Mouse (Mus musculus) right cerebral cortex, adult 18-20 months (tissue): ENCODE measurements at regions not wholly inside any gene's neighbourhood (a gene's known extent, or its start where the extent isn't known, plus 50 kb on each side); places are given as distances from the start of the nearest gene placed in this dataset.

ENCODE experiments used
- DNase-seq: peaks from one replicate; pipeline ENCODE4 v3.0.0; 2022; ENCODE audit warnings: mixed read lengths

GRCm38 (mm10) chr6:100475341-100475955 lies 188.2 kb upstream of the Rybp start:
- DNase-seq, result no peak

DNA sequence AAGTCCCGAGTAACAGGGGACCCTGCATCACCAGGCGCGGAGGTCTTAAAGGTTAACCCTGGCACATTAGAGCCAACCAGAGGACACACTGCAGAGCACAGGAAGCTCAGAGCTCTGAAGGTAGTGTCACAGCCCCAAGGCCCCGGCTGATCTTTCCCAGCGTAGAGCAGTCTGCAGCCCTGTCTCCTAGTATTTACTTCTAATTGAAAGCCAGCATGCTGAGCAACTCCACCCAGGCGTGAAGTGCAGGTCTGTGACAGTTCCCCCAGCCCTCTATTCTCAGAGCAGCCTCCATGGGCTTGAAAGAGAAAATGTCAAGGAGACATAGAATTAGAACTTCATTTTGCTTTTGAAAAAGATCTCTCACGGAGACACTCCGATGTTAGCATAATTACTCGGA lies 187.0 kb upstream of the Rybp start:
- DNase-seq, result no peak

GRCm38 (mm10) chr6:100470071-100470470 lies 182.8 kb upstream of the Rybp start:
- no peak for DNase-seq

- no peak for DNase-seq
These were observed 175.5 kb upstream of the Rybp start for GRCm38 (mm10) chr6:100462757-100463156.

- no peak for DNase-seq
These were observed 166.1 kb upstream of the Rybp start for GRCm38 (mm10) chr6:100453401-100453800.

- no peak for DNase-seq
These were observed 165.1 kb upstream of the Rybp start for GRCm38 (mm10) chr6:100452097-100453002.

- DNase-seq, result no peak
These were observed 162.8 kb upstream of the Rybp start for GRCm38 (mm10) chr6:100450108-100450507.

DNA sequence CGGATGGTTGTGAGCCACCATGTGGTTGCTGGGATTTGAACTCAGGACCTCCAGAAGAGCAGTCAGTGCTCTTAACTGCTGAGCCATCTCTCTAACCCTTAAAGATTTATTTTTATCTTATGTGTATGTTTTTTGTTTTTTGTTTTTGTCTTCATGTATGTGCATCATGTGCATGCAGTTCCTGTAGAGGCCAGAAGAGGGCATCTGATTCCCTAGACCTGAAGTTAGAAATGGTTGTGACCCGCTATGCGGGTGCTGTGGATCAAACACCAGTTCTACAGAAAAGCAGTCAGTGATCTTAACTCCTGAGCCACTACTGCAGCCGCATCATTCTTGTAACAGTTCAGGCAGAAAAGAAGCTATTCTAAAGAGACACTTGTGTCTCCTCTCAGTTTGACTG lies 161.8 kb upstream of the Rybp start:
- no peak for DNase-seq

DNA sequence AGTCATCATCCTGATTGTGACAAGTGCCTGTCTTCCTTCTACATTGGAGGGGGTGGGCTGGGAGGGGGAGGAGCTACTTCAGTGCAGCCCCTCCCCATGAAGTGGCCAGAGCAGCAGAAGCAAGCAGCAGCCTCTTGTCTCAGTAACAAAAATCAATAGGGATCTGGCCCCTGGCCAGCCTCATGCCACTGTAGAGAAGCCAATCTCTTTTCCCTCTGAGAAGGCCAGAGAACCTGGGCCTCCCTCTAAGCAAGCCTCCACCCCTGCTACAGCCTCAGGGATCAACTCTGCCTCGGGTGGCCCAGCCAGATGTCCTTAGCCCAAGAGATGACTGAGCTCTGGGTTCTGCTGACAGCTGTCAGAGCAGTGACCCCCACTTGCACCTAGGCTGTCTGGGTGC lies 159.9 kb upstream of the Rybp start:
- DNase-seq, result no peak

DNA sequence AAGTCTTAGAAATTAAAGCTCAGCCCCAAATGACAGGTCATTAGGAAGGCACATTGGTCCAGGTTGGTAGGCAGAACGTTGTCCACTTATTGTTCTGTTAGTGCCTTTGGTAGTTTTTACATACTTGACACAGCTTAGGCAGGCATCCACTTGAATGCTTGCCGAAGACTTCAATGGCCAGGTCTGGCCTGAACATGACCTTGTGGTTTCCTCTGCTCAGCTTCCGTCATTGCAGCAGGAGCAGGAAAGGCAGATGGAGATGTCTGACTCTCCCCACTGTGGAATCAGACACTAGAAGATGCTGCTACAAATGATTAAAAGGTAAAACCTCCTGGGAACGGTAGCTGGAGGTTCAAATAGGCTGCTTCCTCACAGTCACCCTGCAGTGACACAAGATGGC lies 159.5 kb upstream of the Rybp start:
- no peak for DNase-seq

GRCm38 (mm10) chr6:100439071-100439737 lies 151.9 kb upstream of the Rybp start:
- peak; percentile 48 for DNase-seq

GRCm38 (mm10) chr6:100438511-100438991 lies 151.3 kb upstream of the Rybp start:
- DNase-seq, result peak; percentile 62

- DNase-seq, result no peak
These were observed 150.7 kb upstream of the Rybp start for GRCm38 (mm10) chr6:100437980-100438379.

- DNase-seq, result no peak
These were observed 149.2 kb upstream of the Rybp start for GRCm38 (mm10) chr6:100436507-100436906.

- DNase-seq, result no peak
These were observed 147.9 kb upstream of the Rybp start for GRCm38 (mm10) chr6:100435222-100435621.

DNA sequence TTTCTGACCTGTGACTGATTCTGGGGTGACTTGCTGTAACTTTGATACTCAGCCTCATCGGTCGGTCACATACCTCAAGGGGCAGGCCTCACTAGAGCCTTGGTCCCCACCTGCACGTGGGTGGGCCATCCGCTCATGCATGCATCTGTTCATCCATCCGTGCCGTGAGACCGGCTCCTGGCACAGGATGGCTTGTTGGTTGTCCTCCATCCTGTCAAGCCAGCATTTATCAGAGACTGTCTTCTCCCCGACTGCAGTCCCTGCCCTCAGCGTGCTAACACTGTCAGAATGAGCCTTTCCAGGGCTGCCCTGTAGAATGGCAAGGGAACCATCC lies 146.2 kb upstream of the Rybp start:
- DNase-seq, result peak; percentile 26

DNA sequence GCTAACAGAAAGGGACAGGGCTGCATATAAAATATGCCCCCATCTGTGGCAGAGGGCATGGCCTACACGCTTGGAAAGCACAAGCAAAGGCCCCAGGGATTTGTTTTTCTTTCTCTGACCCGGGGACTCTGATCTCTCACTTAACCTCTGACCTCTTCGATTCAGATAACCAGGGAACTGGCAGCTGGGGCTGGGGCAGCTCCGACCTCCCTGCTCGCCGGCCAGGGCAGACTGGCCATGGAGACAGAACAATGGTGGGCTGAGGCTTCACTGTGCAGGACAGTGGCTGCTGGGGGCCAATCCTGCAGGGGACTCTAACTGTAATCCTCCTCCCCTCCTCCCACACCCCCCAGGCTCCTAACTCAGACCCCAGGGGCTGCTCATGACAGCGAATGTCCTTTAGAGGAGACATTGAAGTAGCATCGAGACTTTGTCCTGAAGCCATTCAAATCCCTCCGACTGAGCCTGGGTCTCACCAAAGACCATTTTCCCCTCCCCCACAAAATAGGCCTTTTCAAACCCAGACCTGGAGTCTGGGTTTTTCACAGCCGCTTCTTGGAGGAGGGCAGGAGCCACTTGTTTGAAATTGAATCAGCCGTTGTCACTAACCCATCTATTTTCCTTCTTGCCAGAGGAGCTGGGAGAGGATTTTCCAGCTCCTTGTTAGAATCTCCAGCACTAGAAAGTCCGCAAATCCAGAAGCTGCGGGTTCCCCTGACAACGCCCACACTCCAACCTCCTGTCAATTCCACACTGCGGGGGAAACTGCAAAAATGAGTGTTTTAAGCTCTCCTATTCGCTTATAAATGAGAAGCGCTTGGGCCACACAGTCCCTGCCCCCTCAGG lies 145.6 kb upstream of the Rybp start:
- DNase-seq, result peak; percentile 66

DNA sequence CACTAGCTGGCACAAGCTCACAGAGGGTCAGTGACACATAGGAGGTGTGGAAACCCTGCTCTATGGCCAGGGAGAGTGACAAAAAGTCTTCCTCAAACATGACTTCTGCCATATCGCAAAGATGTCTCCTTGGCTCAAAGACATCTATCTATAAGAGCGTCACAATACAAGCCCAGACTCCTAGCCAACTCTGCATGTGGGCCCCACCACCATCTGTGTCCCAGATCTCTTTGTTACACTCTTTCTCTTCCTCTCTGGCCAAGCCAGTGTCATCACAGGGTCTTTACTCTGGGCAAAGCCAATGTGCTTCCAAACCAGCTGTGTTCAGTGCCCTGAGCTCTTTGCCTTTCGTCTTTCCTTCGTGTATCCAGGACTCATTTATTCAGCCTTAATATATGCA lies 143.0 kb upstream of the Rybp start:
- DNase-seq, result no peak

GRCm38 (mm10) chr6:100429511-100429910 lies 142.2 kb upstream of the Rybp start:
- DNase-seq, result peak; percentile 29

DNA sequence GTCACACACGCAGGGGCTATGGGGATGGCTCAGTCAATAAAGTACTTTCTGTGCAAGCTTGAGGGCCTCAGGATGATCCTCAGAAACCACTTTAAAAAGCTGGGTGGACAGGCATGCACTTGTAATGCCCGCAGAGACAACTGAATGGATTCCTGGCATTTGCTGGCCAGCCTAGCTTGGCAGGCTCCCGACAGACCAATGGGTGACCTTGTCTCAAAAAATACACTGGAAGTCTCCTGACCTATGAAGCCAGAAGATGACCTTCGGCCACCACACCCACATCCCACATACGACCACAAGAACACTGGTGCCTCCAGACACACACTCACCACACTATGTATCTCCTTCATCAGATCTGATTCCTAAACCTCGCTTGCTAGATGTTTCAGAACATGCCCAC lies 141.5 kb upstream of the Rybp start:
- no peak for DNase-seq

GRCm38 (mm10) chr6:100425551-100425950 lies 138.3 kb upstream of the Rybp start:
- DNase-seq, result no peak

GRCm38 (mm10) chr6:100424788-100425403 lies 137.6 kb upstream of the Rybp start:
- no peak for DNase-seq
